ENCODE assay signal across 22 mouse cellular contexts in genomic region chr8:124835848-124836247, GRCm38 (mm10). TPM values are rescaled to one million over a fixed set of nuclear protein-coding genes. Genes with fewer than 3 reads are reported as not detected.
"Had no signal": no experiment of that assay in that cellular context is flagged by ENCODE, and none has a peak within 500 bp of the region (broad histone marks: within the 10 kb centered on the region; RNA-seq: fewer than 3 reads in every experiment).

No protein-coding gene starts in this region.

- H3K27me3 ChIP-seq: lung, embryonic 15.5 days; midbrain, embryonic 13.5 days; midbrain, embryonic 15.5 days; neural tube, embryonic 12.5 days; stomach, embryonic 15.5 days had no signal

- ATAC-seq: liver, postnatal 0 days; lung, postnatal 0 days; midbrain, embryonic 13.5 days; midbrain, embryonic 15.5 days had no signal

- H3K9me3 ChIP-seq: lung, embryonic 15.5 days; megakaryocyte, embryonic 14.5 days; midbrain, embryonic 13.5 days; midbrain, embryonic 15.5 days; neural tube, embryonic 12.5 days; stomach, embryonic 15.5 days had no signal

- DNase-seq: liver, postnatal 0 days; lung, adult 2 months; lung, postnatal 14 days; lung, postnatal 36 days; right cerebral cortex, postnatal 14 days; thymus, adult 2 months; thymus, postnatal 25 days; thymus, postnatal 4 days had no signal

- H3K4me3 ChIP-seq: lung, embryonic 15.5 days; megakaryocyte, embryonic 14.5 days; midbrain, embryonic 13.5 days; midbrain, embryonic 15.5 days; neural tube, embryonic 12.5 days; stomach, embryonic 15.5 days had no signal

- H3K9ac ChIP-seq: liver, postnatal 0 days; lung, embryonic 15.5 days; midbrain, embryonic 13.5 days; midbrain, embryonic 15.5 days; neural tube, embryonic 12.5 days; stomach, embryonic 15.5 days had no signal

- H3K27ac ChIP-seq: lung, embryonic 15.5 days; midbrain, embryonic 13.5 days; midbrain, embryonic 15.5 days; neural tube, embryonic 12.5 days; stomach, embryonic 15.5 days; stomach, postnatal 0 days had no signal

- H3K4me1 ChIP-seq: midbrain, embryonic 15.5 days; neural tube, embryonic 12.5 days had no signal

- H3K4me2 ChIP-seq: lung, embryonic 15.5 days; midbrain, embryonic 11.5 days; midbrain, embryonic 13.5 days; midbrain, embryonic 15.5 days; neural tube, embryonic 12.5 days; stomach, embryonic 15.5 days had no signal

RNA-seq across cellular contexts. Expression of gene Trim67, which starts 43.0 kb away (rescaled TPM):
- total RNA-seq: megakaryocyte progenitor cell, adult 5-6 weeks; monocyte, adult 5-6 weeks; neutrophil, adult 5-6 weeks had no signal
- polyA plus RNA-seq: macrophage; spleen, adult 2 months had no signal
